Mouse (Mus musculus): ENCODE data around the gene Gm4791.

The Gm4791 gene

GRCm38 (mm10) chr9:46998338-46998791 lies at the start of gene Gm4791:
Gm4791 (plus strand) TSS chr9:46998741.
- DNase-seq (ENCODE audit: low read depth), result no peak

- no peak for DNase-seq (ENCODE audit: low read depth)
These were observed 42.3 kb upstream of the Gm4791 start for GRCm38 (mm10) chr9:46956286-46956685.

GRCm38 (mm10) chr9:46957420-46957950 lies 41.1 kb upstream of the Gm4791 start:
- no peak for DNase-seq (ENCODE audit: low read depth)

- DNase-seq (ENCODE audit: low read depth), result no peak
These were observed 32.5 kb upstream of the Gm4791 start for GRCm38 (mm10) chr9:46966028-46966427.

GRCm38 (mm10) chr9:46968970-46969369 lies 29.6 kb upstream of the Gm4791 start:
- no peak for DNase-seq (ENCODE audit: low read depth)

GRCm38 (mm10) chr9:46969406-46969805 lies 29.1 kb upstream of the Gm4791 start:
- DNase-seq (ENCODE audit: low read depth), result no peak

GRCm38 (mm10) chr9:46978806-46979205 lies 19.7 kb upstream of the Gm4791 start:
- DNase-seq (ENCODE audit: low read depth), result no peak

GRCm38 (mm10) chr9:46980111-46980510 lies 18.4 kb upstream of the Gm4791 start:
- DNase-seq (ENCODE audit: low read depth), result no peak

- DNase-seq (ENCODE audit: low read depth), result no peak
These were observed 15.1 kb upstream of the Gm4791 start for GRCm38 (mm10) chr9:46983471-46983870.

- DNase-seq (ENCODE audit: low read depth), result no peak
These were observed 43.0 kb downstream of the Gm4791 start for GRCm38 (mm10) chr9:47041569-47041968.

Measured in fibroblast of lung, adult 2 months (primary cell).